Mouse (Mus musculus) MEL (cell line): Measurements from ENCODE around the gene Mfsd2a.

Source experiments
- CTCF ChIP-seq, 3 experiments: IDR thresholded peaks in 2 of 3; conservative IDR thresholded peaks in 1 of 3; 2 replicates each; pipeline ENCODE4 v1.5.1; 2011 to 2012; ENCODE audit warnings: low read length in 3 of 3, low read depth in 2 of 3, mild to moderate bottlenecking in 2 of 3, improper control_type of control experiment in 1 of 3, inconsistent platforms in 1 of 3, mixed read lengths in 1 of 3, moderate library complexity in 1 of 3; ENCODE audit not compliant: control insufficient read depth in 1 of 3, insufficient read depth in 1 of 3, poor library complexity in 1 of 3, severe bottlenecking in 1 of 3
- E2F4 ChIP-seq: IDR thresholded peaks from 2 replicates; pipeline ENCODE4 v1.6.1; 2011; ENCODE audit warnings: low read depth, low read length, improper control_type of control experiment, borderline replicate concordance
- ETS1 ChIP-seq: IDR thresholded peaks from 2 replicates; pipeline ENCODE4 v1.6.1; 2012; ENCODE audit warnings: low read depth, mild to moderate bottlenecking, inconsistent platforms, low read length, improper control_type of control experiment, moderate library complexity
- USF1 ChIP-seq: IDR thresholded peaks from 2 replicates; pipeline ENCODE4 v1.6.1; 2014; ENCODE audit warnings: low read depth, mild to moderate bottlenecking, inconsistent platforms, low read length, improper control_type of control experiment, moderate library complexity
- ZC3H11A ChIP-seq: IDR thresholded peaks from 2 replicates; pipeline ENCODE4 v1.6.1; 2012; ENCODE audit warnings: low read depth, mild to moderate bottlenecking, inconsistent platforms, low read length, improper control_type of control experiment

DNA sequence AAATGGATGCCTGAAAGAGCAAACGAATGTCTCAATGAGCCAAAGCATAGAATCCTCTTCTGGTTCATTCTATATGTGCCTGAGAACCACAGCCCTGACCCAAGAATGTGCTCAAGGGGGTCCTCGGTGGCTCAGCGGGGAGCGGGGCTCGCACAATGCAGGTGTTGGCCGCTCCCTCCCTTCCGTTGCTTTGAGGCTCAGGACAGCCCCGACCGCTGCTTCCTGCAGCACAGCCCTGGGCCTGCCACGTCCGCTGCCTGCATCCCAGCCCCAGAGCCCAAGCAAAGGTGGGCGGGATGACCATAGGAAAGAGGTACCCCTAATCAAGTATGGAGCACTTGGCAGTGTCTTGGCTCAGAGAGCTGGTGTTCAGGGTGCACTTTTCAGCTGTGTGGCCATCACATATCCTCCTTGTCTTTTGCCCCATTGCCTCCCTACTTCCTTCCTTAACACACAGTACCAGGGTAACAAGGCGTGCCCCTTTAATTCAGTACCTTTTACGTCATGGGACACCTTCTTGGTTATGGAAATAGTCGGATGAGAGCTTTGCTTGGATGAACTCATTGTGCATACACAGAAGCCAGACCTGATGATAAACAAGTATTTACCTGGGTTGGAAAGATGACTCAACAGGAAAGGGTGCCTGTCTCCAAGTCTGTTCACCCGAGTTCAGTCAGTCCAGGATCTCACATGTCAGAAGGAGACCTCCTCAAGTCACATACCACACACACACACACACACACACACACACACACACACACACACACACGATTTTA, 22.7 kb upstream of the Mfsd2a start:
- TF ChIP-seq E2F4 (no peak), ETS1 (no peak), CTCF (IDR thresholded peaks at IDR 0.05 in 2 of 3, conservative IDR thresholded peaks at IDR 0.05 in 1 of 3; ENCODE audit: control insufficient read depth in 1 of 3, insufficient read depth in 1 of 3, low read depth in 2 of 3, low read length in 3 of 3, poor library complexity in 1 of 3, severe bottlenecking in 1 of 3) (no peak), USF1 (no peak), ZC3H11A (no peak)
